Mouse (Mus musculus) midbrain, embryonic 15.5 days (tissue): ENCODE measurements around the gene Cort. TPM values are rescaled to one million over a fixed set of nuclear protein-coding genes. Genes with fewer than 3 reads are reported as not detected.
"Not testable (repeated sequence)": the region's sequence is repeated elsewhere in the genome, so short reads cannot be mapped to it uniquely, and the experiment has no call there.

Source experiments
- ATAC-seq: fragments of 200-750 bp; cut with Nextera tagmentation; replicated peaks from 2 replicates; pipeline ENCODE4 v1.8.0; 2017; ENCODE audit warnings: moderate TSS enrichment
- H3K27ac ChIP-seq: fragments of 300-500 bp; sonication (generic); 2 replicates; pipeline ENCODE4 v1.5.1; 2015; ENCODE audit warnings: mild to moderate bottlenecking, inconsistent platforms
- H3K27me3 ChIP-seq: fragments of 300-500 bp; sonication (generic); replicated peaks from 2 replicates; pipeline ENCODE4 v1.6.1; 2015; ENCODE audit warnings: inconsistent platforms
- H3K36me3 ChIP-seq: fragments of 300-500 bp; sonication (generic); replicated peaks from 2 replicates; pipeline ENCODE4 v1.6.1; 2015; ENCODE audit warnings: inconsistent platforms
- H3K4me1 ChIP-seq: fragments of 300-500 bp; sonication (generic); 2 replicates; pipeline ENCODE4 v1.6.1; 2015; ENCODE audit warnings: inconsistent platforms
- H3K4me2 ChIP-seq: fragments of 300-500 bp; sonication (generic); 2 replicates; pipeline ENCODE4 v1.6.1; 2015; ENCODE audit warnings: inconsistent platforms, mild to moderate bottlenecking, moderate library complexity
- H3K4me3 ChIP-seq: fragments of 300-500 bp; sonication (generic); 2 replicates; pipeline ENCODE4 v1.5.1; 2015; ENCODE audit warnings: mild to moderate bottlenecking, inconsistent platforms
- H3K9ac ChIP-seq: fragments of 300-500 bp; sonication (generic); 2 replicates; pipeline ENCODE4 v1.6.1; 2015; ENCODE audit warnings: mild to moderate bottlenecking, inconsistent platforms
- H3K9me3 ChIP-seq: fragments of 300-500 bp; sonication (generic); 2 replicates; pipeline ENCODE4 v1.6.1; 2016; ENCODE audit warnings: inconsistent platforms
- WGBS: fragments of 180-500 bp; shearing (Covaris S2); methylation state at CpG from one replicate; pipeline ENCODE4 v1.1.7; 2015; ENCODE audit warnings: mixed read lengths; 5-methylcytosine and 5-hydroxymethylcytosine counted together
- polyA plus RNA-seq: library from polyadenylated mRNA; unstranded; fragments of >200 nt; fragmentation: Nextera tagmentation; extraction: Ambion mirVana; gene quantifications from 2 replicates; pipeline ENCODE4 v1.2.1, GENCODE M21; 2015

Cort gene
- polyA plus RNA-seq, 1 experiment from 2014 or later, result 0.62 TPM

DNA sequence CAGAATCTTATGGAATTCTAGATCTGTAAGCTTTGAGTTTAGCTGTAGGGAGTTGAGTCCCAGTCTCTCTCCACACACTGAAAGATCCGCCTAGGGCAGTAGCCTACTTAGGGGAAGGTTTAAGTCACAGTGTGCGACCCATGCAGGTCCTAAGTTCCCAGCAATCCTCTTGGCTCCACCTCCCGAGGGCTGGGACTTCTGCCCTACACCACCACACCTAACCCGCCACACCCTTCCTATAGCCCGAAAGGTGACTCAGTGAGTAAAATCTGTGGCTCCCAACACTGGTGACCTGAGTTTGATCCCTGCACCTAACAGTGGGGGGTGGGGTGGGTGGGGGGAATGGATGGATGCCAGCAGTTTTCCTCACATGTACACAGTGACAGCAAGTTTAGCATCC lies 3.1 kb downstream of the Cort start:
- H3K4me2 ChIP-seq, result no peak overlapping the region
- H3K4me3 ChIP-seq, result no peak overlapping the region
- 66% methylated on average over 5 of the region's 5 CpGs for WGBS
- H3K9me3 ChIP-seq, result no peaks in the 10 kb centered on the region
- ATAC-seq, result no peak
- H3K36me3 ChIP-seq, result 0 out of 2 replicates have a peak, but pooled peaks cover 10% of the 10 kb centered on the region
- no peaks in the 10 kb centered on the region for H3K27me3 ChIP-seq
- no peak overlapping the region for H3K9ac ChIP-seq
- no peak overlapping the region for H3K27ac ChIP-seq
- no peaks in the 10 kb centered on the region for H3K4me1 ChIP-seq

DNA sequence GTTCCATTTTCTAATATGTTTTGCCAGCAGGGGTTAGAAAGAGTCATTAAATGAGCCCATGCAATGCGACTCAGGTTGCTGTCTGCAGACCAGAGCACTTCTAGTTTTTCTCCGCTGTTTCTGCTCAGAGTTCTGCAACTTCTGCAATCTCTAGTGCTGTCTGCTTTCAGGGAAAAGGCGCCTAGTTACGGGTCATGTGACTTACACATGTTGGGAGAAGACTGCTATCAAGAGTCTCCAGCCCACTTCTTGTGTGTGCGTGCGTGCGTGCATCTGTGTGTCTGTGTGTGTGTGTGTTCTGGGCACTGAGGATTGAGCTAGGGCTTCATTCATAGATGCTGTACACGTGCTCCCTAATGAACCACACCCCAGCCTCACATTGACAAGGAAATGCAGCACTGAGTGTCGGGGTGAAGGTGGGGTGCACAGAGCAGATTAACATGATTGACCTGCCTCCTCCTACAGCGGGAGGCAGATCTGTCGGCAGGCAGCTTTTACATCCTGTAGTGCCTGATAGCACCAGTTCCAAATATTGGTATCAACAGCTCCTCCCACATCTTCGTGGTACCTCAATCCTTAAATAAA lies 6.5 kb downstream of the Cort start:
- not testable (repeated sequence) for H3K4me1 ChIP-seq, ATAC-seq, H3K4me3 ChIP-seq, H3K27me3 ChIP-seq, H3K9me3 ChIP-seq, H3K27ac ChIP-seq, H3K9ac ChIP-seq, H3K4me2 ChIP-seq
- 81% methylated on average over 12 of the region's 12 CpGs for WGBS
- H3K36me3 ChIP-seq, result peaks cover 18% of the 10 kb centered on the region; the same call in 1 of the 2 replicates

DNA sequence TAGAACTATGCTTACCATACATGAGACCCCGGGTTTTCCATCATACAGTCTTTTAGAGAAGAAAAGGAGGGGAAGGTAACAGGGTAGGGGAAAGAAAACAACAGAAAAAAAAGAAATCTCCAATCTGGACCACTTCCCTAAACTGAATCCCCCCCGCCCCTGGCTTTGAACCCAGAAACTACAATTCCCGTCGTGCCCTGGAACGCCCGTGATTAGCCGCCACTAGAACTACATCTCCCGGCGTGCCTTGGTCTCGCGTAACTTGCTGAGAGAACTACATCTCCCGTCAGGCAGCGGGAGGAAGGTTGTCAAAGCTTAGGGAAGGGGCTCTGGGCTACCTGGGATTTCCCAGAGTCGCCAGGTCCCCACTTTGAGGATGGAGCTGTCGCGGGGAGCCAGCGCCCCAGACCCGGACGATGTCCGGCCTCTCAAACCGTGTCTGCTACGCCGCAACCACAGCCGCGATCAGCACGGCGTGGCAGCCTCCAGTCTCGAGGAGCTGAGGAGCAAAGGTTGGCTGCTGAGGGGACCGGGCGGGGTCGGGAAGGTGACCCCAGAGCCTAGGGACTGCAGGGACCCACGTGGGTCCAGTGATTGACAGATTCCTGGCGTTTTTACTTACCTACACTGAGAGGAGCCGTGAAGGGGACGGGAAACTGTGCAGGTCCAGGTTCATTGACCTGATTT lies 22.5 kb downstream of the Cort start, which contains the start of gene Dffa:
Dffa (plus strand) TSS at position 272 of the 687 bp plus-strand sequence.
- ATAC-seq, result peak; percentile 91
- Histone ChIP-seq H3K4me1 (peaks cover 12% of the 10 kb centered on the region), H3K27me3 (no peaks in the 10 kb centered on the region), H3K9ac (peak within 1 kb of the TSS; percentile 61), H3K9me3 (no peaks in the 10 kb centered on the region), H3K4me3 (peak within 1 kb of the TSS; percentile 55), H3K4me2 (peak within 1 kb of the TSS; percentile 80), H3K36me3 (0 out of 2 replicates have a peak, but pooled peaks cover 9% of the 10 kb centered on the region), H3K27ac (peak within 1 kb of the TSS; percentile 3; the same call in 1 of the 2 replicates)
- WGBS, result 1% methylated on average over 35 of the region's 35 CpGs

DNA sequence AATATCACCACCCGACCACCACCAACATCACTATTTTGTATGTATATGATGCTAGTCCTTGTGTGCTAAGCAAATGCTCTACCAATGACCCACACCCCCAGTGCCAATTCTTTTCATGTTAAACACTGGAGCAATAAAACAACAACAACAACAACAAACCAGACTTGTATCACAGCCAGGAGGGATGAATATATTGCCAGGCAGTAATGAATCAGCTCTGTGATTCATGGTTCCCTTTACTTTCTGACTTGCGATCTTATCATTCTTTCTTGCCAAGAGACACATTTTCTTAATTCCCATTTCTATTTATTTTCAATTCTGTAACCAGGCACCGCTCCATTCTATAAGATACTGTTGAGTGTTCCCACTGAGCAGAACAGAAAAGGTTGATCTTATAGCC lies 25.1 kb downstream of the Cort start:
- no peak overlapping the region for H3K9ac ChIP-seq
- no peak overlapping the region for H3K4me3 ChIP-seq
- WGBS, result 90% methylated on average over 3 of the region's 3 CpGs
- no peak overlapping the region for H3K4me2 ChIP-seq
- no peak overlapping the region for H3K27ac ChIP-seq
- H3K4me1 ChIP-seq, result peaks cover 22% of the 10 kb centered on the region
- no peaks in the 10 kb centered on the region for H3K9me3 ChIP-seq
- ATAC-seq, result no peak
- no peaks in the 10 kb centered on the region for H3K36me3 ChIP-seq
- no peaks in the 10 kb centered on the region for H3K27me3 ChIP-seq

DNA sequence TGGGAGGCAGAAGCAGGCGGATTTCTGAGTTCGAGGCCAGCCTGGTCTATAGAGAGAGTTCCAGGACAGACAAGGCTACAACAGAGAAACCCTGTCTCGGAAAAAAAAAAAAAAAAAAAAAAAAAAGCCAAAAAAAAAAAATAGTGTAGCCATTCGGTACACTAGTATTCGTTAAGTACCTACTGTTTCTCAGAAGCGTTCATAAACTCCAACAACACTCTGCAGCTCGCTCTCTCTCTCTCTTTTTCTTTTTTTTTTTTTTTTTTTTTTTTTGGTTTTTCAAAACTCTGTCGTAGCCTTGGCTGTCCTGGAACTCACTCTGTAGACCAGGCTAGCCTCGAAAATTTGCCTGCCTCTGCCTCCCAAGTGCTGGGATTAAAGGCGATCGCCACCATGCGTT lies 26.1 kb downstream of the Cort start:
- H3K4me2 ChIP-seq, H3K4me3 ChIP-seq, H3K9ac ChIP-seq, H3K27me3 ChIP-seq, H3K9me3 ChIP-seq, H3K27ac ChIP-seq, ATAC-seq, H3K36me3 ChIP-seq: not testable (repeated sequence)
- peaks cover 22% of the 10 kb centered on the region for H3K4me1 ChIP-seq
- 91% methylated on average over 12 of the region's 12 CpGs for WGBS

DNA sequence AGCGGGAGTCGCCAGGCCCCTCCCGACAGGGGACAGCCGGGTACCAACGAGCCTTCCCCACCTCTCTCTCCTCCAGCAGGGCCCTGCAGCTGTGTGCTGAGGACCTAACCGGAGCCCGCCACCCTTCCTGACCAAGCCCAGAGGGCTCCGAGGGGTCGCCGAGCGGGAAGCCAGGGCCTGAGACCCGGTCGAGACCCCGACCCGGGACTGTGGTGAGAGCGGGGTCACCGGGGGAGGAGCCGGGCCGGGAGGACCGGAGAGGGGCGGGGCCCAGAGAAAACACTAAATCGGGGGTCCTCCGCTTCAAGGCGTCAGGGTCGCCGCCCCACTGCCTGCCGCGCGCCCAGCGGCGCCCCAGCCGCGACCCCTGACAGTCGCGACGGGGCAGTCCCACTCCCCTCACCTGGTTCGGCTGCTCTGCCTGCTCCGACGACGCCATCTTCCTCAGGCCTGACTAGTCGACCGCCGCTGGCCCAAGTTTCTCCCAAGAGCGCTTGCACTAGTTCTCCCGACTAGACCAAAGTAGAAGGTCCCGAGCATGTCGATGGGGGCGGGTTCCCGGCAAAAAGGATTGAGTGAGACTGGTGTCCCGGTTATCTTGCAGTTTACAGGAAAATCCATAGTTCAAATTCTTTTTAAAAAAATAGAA lies 27.1 kb downstream of the Cort start, which contains the start of gene Pex14:
Pex14 (minus strand) TSS at position 508 of the 649 bp plus-strand sequence.
- H3K27ac ChIP-seq, result peak within 1 kb of the TSS; percentile 70
- no peaks in the 10 kb centered on the region for H3K27me3 ChIP-seq
- H3K9me3 ChIP-seq, result no peaks in the 10 kb centered on the region
- H3K4me2 ChIP-seq, result peak within 1 kb of the TSS; percentile 89
- H3K9ac ChIP-seq, result peak within 1 kb of the TSS; percentile 89
- ATAC-seq, result peak; percentile 82
- peaks cover 17% of the 10 kb centered on the region for H3K4me1 ChIP-seq
- under 1% methylated on average over 50 of the region's 50 CpGs for WGBS
- no peaks in the 10 kb centered on the region for H3K36me3 ChIP-seq
- H3K4me3 ChIP-seq, result peak within 1 kb of the TSS; percentile 82

DNA sequence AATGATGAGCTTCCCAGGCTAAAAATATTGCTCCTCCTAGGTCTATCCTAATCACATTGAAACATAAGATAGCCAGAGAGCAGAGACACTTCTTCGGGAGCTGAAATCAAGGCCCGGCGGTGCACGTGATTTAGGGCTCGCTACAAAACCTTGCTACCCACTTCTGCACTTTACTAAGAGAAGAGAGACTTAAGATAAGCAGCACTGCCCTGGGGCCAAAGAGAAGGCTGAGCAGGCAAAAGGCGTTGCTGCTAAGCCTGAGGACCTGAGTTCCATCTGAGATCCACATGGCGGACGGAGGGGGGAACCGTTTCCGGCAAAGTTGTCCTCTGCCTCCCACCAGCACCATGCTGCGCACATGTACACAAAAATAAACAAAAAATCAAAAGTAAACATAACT lies 28.0 kb downstream of the Cort start:
- H3K4me1 ChIP-seq, result peaks cover 15% of the 10 kb centered on the region
- peak overlapping the region; percentile 89; the same call in 1 of the 2 replicates for H3K9ac ChIP-seq
- H3K4me2 ChIP-seq, result peak overlapping the region; percentile 89
- H3K27ac ChIP-seq, result no peak overlapping the region
- H3K4me3 ChIP-seq, result peak overlapping the region; percentile 82
- H3K36me3 ChIP-seq, result no peaks in the 10 kb centered on the region
- no peak for ATAC-seq
- no peaks in the 10 kb centered on the region for H3K27me3 ChIP-seq
- H3K9me3 ChIP-seq, result no peaks in the 10 kb centered on the region
- WGBS, result 22% methylated on average over 11 of the region's 11 CpGs

DNA sequence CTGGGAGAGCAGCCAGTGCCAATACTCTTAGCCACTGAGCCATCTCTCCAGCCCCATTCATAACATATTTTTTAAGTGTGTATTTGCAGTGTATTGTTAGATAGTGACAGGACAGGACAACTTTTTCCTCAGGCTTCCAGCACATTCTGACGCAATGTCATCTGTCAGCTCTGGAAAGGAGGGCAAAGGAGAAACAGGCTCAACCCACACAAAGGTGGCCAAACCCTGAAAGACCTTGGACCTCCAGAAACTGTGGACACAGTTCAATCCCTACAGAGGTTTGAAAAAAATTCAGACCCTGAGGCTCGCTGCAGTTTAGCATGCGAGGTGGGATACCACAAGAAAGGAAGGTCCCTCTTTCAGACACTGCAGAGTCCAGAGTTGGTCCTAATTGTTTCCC lies 28.6 kb downstream of the Cort start:
- peak overlapping the region; percentile 89; the same call in 1 of the 2 replicates for H3K4me2 ChIP-seq

DNA sequence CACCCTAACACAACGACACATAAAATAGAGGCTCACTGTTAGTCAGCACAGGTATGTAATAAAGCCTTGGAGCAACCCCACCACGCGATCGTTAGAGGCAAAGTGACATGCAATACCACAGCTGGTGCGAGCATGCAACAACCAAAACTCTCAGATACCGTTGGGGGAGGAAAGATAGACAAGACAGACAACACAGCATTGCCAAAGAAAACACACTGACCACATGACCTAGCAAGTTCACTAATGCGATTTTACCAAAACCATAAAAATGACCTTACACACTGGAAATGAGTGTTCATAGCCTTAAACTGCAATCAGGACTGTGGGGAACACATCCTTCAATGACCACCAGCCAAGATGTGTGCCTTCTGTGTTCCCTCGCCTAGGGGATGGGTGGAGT lies 35.2 kb downstream of the Cort start:
- no peaks in the 10 kb centered on the region for H3K4me1 ChIP-seq
- H3K9me3 ChIP-seq, result no peaks in the 10 kb centered on the region
- H3K4me2 ChIP-seq, result no peak overlapping the region
- WGBS, result 93% methylated on average over 8 of the region's 8 CpGs
- H3K4me3 ChIP-seq, result no peak overlapping the region
- H3K27ac ChIP-seq, result no peak overlapping the region
- H3K27me3 ChIP-seq, result no peaks in the 10 kb centered on the region
- peaks cover 4% of the 10 kb centered on the region; the same call in 1 of the 2 replicates for H3K36me3 ChIP-seq
- H3K9ac ChIP-seq, result no peak overlapping the region
- no peak for ATAC-seq

More for the DNA sequence above, 28.6 kb downstream of the Cort start:
- no peak overlapping the region for H3K27ac ChIP-seq
- peak overlapping the region; percentile 82; the same call in 1 of the 2 replicates for H3K4me3 ChIP-seq
- peaks cover 15% of the 10 kb centered on the region for H3K4me1 ChIP-seq
- WGBS, result 85% methylated on average over 3 of the region's 3 CpGs
- ATAC-seq, result no peak
- no peaks in the 10 kb centered on the region for H3K9me3 ChIP-seq
- peaks cover 3% of the 10 kb centered on the region; the same call in 1 of the 2 replicates for H3K36me3 ChIP-seq
- no peak overlapping the region for H3K9ac ChIP-seq
- no peaks in the 10 kb centered on the region for H3K27me3 ChIP-seq

DNA sequence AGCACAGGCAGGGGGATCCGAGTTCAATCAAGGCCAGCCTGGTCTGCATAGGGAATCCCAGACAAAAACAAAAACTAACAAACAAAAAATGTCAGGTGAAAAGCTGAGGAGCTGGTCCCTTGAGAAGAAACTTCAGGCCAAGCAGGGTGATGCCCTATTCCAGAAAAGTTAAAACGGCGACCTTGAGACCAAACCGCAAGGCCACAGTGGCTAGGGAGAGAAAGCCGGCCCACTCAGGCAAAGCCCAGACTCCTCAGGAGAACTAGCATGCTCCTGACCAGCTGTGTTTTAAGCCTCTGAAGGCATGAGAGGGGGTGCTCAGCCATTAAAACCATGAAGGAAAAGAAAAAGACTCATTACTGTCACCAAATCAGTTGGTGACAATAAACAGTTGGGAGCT lies 41.2 kb downstream of the Cort start:
- no peak overlapping the region for H3K4me2 ChIP-seq
- no peak overlapping the region for H3K9ac ChIP-seq
- ATAC-seq, result no peak
- H3K4me3 ChIP-seq, result no peak overlapping the region
- 0 out of 2 replicates have a peak, but pooled peaks cover 6% of the 10 kb centered on the region for H3K4me1 ChIP-seq
- H3K27me3 ChIP-seq, result no peaks in the 10 kb centered on the region
- H3K27ac ChIP-seq, result no peak overlapping the region
- H3K36me3 ChIP-seq, result no peaks in the 10 kb centered on the region
- H3K9me3 ChIP-seq, result no peaks in the 10 kb centered on the region
- WGBS, result 82% methylated on average over 5 of the region's 5 CpGs

DNA sequence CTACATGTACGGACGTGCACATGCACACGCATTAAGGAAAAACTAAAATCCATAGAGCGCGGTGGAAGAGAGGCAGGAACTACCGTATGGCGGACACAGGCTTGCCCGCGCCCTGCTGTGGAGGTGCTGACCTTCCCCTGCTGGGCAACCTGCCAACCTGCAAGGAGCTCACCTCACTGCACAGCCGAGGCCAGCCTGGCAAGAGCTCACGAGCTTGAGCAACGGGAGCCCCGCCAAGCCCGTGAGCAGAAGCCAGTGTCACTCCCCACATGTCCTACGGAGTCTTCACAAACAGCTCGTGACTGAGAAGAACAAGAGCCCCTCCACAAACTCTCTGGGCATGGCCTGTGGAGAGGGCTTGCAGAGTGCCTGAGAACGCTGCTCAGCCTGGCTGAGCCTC lies 45.0 kb downstream of the Cort start:
- H3K9me3 ChIP-seq, result no peaks in the 10 kb centered on the region
- WGBS, result 71% methylated on average over 17 of the region's 17 CpGs
- no peak overlapping the region for H3K9ac ChIP-seq
- no peak overlapping the region for H3K27ac ChIP-seq
- no peaks in the 10 kb centered on the region for H3K36me3 ChIP-seq
- no peak overlapping the region for H3K4me2 ChIP-seq
- no peak for ATAC-seq
- no peak overlapping the region for H3K4me3 ChIP-seq
- H3K27me3 ChIP-seq, result no peaks in the 10 kb centered on the region
- 0 out of 2 replicates have a peak, but pooled peaks cover 6% of the 10 kb centered on the region for H3K4me1 ChIP-seq

DNA sequence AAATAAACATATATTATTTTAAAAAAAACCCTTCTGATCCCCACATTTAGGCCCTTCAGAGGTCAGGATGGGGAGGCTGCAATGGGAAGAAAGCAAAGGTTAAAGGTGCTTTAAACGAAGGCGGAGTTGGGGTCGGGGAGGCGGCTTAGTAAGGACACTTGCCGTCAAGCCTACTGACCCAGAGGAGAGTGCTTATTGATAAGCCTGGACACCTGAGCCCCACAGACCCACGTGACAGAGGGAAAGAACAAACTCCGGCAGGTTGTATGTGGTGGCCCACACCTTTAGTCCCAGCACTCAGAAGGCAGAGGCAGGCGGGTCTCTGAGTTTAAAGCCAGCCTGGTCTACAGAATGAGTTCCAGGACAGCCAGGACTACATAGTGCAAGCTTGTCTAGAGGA lies 46.5 kb downstream of the Cort start:
- no peak overlapping the region for H3K4me3 ChIP-seq
- H3K36me3 ChIP-seq, result no peaks in the 10 kb centered on the region
- peaks cover 12% of the 10 kb centered on the region; the same call in 1 of the 2 replicates for H3K4me1 ChIP-seq
- no peak overlapping the region for H3K9ac ChIP-seq
- ATAC-seq, result no peak
- no peaks in the 10 kb centered on the region for H3K9me3 ChIP-seq
- WGBS, result 87% methylated on average over 8 of the region's 8 CpGs
- H3K27me3 ChIP-seq, result no peaks in the 10 kb centered on the region
- H3K27ac ChIP-seq, result no peak overlapping the region
- no peak overlapping the region for H3K4me2 ChIP-seq
